Mouse (Mus musculus) brain, embryonic 14.5 days (tissue): ENCODE measurements around the gene Ankrd12. TPM values are rescaled to one million over a fixed set of nuclear protein-coding genes. Genes with fewer than 3 reads are reported as not detected.
A peak's percentile ranks its signal among the peaks of the same experiment; 100 is the strongest.

Experiments
- DNase-seq: peaks from one replicate; pipeline ENCODE4 v3.0.0-alpha.2; 2011; ENCODE audit warnings: low read depth
- CTCF ChIP-seq: fragments of 200-500 bp; IDR thresholded peaks from 2 replicates; pipeline ENCODE4 v1.5.1; 2012; ENCODE audit warnings: inconsistent platforms, mild to moderate bottlenecking, moderate library complexity, borderline replicate concordance; ENCODE audit not compliant: insufficient read depth, insufficient read length; ENCODE audit errors: extremely low read depth
- POLR2A ChIP-seq: fragments of 200-500 bp; IDR thresholded peaks from 2 replicates; pipeline ENCODE4 v1.6.1; 2012; ENCODE audit warnings: mild to moderate bottlenecking, inconsistent platforms, borderline replicate concordance; ENCODE audit not compliant: poor library complexity, insufficient read depth, insufficient read length, severe bottlenecking; ENCODE audit errors: extremely low read depth
- polyA plus RNA-seq: library from polyadenylated mRNA; depleted of rRNA; stranded (reverse); fragments of >200 nt; gene quantifications from 2 replicates; pipeline ENCODE4 v1.2.3, GENCODE M21; 2012; rRNA removed

Gene Ankrd12
- polyA plus RNA-seq = 20.8 and 28.3 TPM in 2 replicates

DNA sequence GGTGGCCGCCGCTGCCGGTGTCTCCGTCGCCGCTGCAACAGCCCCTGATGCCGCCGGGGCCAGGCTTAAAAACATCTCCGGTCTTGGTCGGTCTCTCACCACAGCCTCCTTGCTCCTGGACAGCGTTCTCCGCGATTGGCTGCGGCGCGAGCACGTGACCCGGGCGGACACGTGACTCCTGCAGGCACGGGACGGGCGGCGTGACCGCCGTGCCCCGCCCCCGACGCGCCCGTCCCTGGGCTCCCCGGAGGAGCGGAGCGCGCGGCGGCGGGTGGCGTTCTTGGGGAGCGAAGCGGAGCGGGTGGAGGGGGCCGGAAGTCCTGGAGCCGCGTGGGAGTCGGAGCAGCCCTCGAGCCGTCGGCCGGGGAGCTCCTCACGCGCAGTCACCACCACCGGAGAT is at the start of gene Ankrd12:
Gene Ankrd12, minus strand, starts transcription at position 156 of the 400 bp plus-strand sequence.
- TF ChIP-seq CTCF (no peak), POLR2A (peak; percentile 79)
- peak; percentile 98 for DNase-seq

DNA sequence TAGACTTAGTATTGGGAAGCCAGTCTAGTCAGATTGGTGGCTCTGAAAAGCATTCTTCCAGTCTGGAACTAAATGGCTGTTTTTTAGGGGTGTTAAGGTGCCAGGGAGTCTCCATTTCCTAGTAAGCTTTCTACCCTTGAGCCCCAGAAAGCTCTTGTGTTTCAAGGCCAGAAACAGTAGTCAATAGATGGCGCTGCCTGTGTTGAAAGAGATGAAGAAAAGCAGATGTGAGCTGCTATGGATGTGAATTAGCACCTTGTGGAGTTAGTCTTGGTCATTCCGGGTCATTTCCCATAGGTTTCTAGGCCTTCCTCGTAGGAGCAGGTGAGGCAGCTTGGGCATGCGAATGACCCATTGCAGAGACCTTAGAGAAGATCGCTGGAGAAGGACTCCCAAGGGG is 48.3 kb upstream of the Ankrd12 start:
- peak; percentile 8 for DNase-seq
- TF ChIP-seq POLR2A = no peak
- no peak for TF ChIP-seq CTCF

DNA sequence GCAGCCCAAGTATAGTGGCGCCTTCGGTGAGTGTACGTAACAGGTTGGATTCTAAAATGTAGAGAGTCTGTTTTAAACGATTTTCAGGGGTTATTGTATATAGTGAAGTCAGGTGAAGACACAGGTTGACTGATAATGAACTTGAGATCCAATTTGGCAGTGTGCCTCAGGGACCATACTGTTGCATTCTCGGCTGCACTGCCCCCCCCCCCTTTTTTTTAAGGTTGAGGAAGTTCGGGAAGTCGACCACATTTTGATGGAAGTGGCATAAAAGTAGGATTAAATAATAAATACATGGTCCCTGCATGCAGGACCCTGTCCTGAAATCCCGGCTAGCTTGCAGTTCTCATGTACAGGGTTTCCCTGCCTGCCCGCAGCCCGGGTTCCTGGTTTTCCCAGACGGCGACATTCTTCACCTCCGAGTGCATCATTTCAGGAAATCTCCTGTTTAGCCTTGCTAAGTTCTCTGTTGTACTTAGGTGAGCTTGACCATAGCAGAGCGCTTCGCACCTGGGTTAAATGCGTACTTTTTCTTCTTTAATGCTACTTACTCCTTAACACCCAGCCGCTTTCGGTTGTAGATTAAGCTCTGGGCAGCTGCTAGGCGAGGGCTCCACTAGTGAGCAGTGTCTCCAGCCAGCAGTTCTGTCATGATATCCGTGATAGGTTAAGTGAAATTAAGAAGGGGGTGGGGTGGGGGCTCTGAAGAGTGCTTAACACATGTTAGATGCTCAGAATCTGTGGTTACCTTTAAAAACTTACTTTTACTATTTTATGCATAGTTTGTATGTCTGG is 47.1 kb upstream of the Ankrd12 start:
- TF ChIP-seq POLR2A = no peak
- TF ChIP-seq CTCF = no peak
- no peak for DNase-seq

DNA sequence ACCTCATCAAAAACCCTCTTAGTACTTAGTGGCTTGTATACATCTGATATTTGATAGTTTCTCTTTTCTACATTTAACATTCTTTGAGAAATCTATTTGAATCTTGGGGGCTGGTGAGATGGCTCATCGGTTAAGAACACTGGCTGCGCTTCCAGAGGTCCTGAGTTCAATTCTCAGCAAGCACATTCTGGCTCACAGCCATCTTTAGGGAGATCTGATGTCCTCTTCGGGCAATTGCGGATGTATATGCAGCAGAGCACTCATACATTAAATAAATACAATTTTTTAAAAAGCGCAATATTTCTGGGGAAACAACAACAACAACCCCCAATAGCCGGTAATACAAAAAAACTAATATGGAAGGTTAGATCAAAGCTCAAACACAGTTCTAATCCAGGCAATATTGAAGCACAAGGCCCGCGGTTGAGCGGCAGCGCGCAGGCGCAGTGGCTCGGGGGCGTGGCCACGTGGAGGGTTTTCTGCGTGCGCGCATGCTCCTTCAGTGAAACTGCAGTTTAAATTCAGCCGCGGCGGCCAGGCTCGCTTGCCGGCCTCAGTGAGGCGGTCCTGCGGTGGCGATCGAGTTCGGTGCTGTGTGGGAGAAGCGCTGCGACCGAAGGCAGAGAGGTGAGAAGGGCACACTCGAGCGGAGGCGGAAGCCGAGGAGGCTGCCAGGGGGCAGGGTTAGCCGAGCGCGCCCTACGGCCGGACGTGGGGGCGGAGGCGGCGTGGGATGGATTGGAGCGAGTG is 46.4 kb upstream of the Ankrd12 start, which contains the start of gene Ddx11:
Gene Ddx11, plus strand, starts transcription at position 455 of the 750 bp plus-strand sequence.
- TF ChIP-seq POLR2A (peak; percentile 61; the same call in 1 of the 2 replicates), CTCF (no peak)
- peak; percentile 96 for DNase-seq

DNA sequence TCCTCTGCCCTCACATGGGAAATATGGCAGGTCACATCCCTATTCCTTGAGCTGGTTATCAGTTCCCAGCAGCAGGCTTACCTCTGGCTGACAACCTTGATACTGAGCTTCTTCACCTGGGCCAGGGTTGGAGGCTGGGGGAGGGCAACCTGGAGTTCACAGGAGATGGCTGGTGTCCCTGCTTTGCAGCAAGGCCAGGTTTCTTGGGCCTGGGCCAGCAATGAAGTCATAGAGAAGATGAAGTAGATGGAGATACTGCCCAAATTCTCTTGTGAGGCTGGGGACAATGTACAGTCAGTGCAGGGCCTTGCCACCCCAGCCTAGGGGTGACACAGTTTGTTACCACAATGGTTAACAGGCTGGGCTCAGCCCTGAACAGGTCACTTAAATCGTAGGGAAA is 43.8 kb upstream of the Ankrd12 start:
- TF ChIP-seq POLR2A = no peak
- TF ChIP-seq CTCF = no peak
- no peak for DNase-seq

DNA sequence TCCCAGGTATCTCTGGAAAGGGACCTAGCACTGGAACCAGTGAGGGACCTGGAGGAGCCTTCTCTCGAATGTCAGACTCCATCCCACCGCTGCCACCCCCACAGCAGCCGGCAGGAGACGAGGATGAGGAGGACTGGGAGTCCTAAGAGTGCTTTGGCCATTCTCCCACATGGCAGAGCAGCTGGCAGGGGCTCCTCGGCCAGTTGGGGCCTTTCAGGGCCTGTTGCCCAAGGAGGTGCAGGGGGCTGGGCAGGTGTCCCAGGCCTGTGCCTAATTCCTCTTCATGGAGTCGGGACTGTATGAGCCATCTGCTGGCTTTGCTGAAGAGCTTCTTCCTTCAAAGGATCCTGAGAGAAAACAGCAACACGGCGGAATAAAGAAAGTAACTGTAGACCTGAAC is 42.1 kb upstream of the Ankrd12 start:
- peak; percentile 3 for DNase-seq
- TF ChIP-seq CTCF = no peak
- no peak for TF ChIP-seq POLR2A

DNA sequence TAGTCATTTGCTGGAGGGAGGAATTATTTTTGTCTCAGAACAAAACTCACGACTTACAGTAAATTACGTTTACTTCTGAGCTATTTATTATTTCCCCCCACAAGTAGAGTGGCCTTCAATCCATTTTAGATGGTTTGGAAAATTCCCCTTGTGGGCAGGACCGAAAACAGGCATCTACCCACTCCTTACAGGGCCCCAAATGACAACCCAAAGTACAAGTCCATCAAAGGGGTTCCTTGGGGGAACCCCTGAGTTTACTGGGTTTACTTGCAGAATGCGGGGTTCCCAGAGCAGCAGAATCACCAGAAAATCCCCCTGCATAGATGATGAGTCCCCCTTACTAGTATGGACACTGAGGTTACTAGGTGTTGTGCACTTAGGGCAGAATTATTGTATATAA is 35.3 kb upstream of the Ankrd12 start:
- DNase-seq = no peak

DNA sequence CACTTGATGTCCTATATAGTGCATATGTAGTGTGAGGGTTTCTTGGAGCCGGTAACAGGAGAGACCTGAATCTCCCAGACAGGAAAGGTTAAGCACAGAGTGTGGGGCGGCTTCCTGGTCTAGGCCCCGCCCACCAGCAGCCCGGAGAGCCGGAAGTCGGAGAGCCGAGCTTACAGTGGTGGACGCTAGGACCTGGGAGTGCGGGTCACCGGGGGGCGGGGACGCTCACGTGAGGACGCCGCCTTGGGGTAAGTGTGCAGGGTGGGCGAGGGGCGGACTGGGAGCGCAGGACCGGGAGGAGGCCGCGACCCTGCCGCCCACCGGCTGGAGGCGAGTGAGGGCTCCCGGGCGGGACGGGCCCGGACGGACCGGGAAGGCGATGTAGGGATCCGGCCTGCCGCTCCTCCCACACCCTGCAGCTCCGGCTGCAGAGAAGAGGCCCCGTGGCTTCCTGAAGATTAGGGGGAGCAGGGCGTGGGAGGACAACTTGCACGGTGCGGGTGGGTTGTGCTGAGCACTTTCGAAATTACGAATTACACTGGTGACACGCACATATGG is 34.6 kb upstream of the Ankrd12 start, which contains the start of gene Washc1:
Gene Washc1, plus strand, starts transcription at position 144 of the 558 bp plus-strand sequence.
- peak; percentile 97 for DNase-seq

More for the DNA sequence above, 35.3 kb upstream of the Ankrd12 start:
- TF ChIP-seq POLR2A (no peak), CTCF (no peak)

DNA sequence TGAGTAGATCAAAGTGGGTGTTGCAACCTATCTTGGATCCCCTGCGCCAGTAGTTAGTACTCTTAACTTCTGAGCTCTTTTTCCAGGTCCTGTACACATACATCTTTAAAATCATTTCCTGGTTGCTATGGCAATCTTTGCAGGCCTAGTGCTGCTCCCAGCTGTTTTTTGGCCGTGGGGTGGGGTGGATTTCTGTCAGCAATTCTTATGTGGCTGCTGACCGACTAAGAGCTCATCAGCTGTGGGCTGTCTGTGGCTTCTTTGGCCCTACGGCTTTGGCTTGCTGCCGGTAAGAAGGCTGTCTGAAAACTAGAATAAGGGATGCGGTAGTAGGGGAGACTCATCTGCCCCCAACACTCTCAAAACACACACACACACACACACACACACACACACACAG is 33.9 kb upstream of the Ankrd12 start:
- TF ChIP-seq CTCF = no peak
- no peak for TF ChIP-seq POLR2A
- no peak for DNase-seq

More for the DNA sequence above, 34.6 kb upstream of the Ankrd12 start, which contains the start of gene Washc1:
- TF ChIP-seq CTCF = no peak
- peak; percentile 58; the same call in 1 of the 2 replicates for TF ChIP-seq POLR2A

DNA sequence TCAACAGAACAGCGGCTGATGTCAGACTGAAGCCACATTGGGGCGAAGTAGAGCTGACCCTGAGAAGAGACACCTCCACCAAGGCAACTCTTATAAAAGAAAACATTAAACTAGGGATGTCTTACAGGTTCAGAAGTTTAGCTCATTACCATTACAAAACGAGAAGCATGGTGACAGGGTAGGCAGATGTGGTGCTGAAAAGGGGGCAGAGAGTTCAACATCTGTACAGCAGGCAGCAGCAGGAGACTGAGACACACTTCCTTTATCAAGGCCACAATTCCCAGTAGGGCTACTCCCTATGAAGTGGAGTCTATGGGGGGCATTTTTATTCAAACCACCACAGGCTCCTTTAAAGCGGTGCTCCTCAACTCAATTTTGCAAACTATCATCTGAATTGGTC is 31.3 kb upstream of the Ankrd12 start:
- no peak for DNase-seq
- TF ChIP-seq CTCF (no peak), POLR2A (no peak)

DNA sequence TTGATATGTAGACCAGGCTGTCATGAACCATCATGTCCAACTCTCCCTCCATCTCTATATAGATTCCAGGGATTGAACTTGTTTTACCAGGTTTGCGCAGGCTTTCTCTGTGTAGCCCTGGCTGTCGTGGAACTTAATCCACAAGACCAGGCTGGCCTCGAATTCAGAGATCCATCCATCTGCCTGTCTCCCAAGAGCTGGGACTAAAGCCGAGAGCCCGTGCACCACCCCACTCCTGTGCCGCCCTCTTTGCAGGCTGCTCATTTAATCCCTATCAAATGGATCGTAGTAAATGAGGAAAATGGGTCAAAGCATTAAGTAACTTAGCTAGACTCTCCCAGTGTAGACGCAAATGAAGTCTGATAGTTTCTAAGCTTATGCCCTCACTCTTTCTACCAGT is 30.6 kb upstream of the Ankrd12 start:
- no peak for TF ChIP-seq POLR2A
- TF ChIP-seq CTCF = no peak
- no peak for DNase-seq
